Mouse (Mus musculus) embryonic facial prominence, embryonic 11.5 days (tissue): ENCODE data around the gene Crybg3. TPM values are rescaled to one million over a fixed set of nuclear protein-coding genes. Genes with fewer than 3 reads are reported as not detected.

Source experiments
- ATAC-seq: fragments of 200-750 bp; cut with Nextera tagmentation; replicated peaks from 2 replicates; pipeline ENCODE4 v1.8.0; 2017; ENCODE audit warnings: low read depth; ENCODE audit not compliant: insufficient number of reproducible peaks, low FRiP score, low TSS enrichment
- DNase-seq: peaks from one replicate; pipeline ENCODE4 v3.0.0-alpha.2; 2015; ENCODE audit warnings: low spot score
- H3K27ac ChIP-seq: fragments of 300-500 bp; sonication (generic); replicated peaks from 2 replicates; pipeline ENCODE4 v1.5.1; 2014; ENCODE audit warnings: mild to moderate bottlenecking, low read depth, low read length, control low read depth
- H3K27me3 ChIP-seq: fragments of 300-500 bp; sonication (generic); 2 replicates; pipeline ENCODE4 v1.6.1; 2014; ENCODE audit warnings: mild to moderate bottlenecking, low read length, moderate library complexity, mixed read lengths; ENCODE audit not compliant: control insufficient read depth, insufficient read depth
- H3K36me3 ChIP-seq: fragments of 300-500 bp; sonication (generic); replicated peaks from 2 replicates; pipeline ENCODE4 v1.6.1; 2014; ENCODE audit warnings: low read depth, mild to moderate bottlenecking, low read length, moderate library complexity, mixed read lengths; ENCODE audit not compliant: control insufficient read depth, insufficient read depth
- H3K4me1 ChIP-seq: fragments of 300-500 bp; sonication (generic); 2 replicates; pipeline ENCODE4 v1.6.1; 2014; ENCODE audit warnings: low read length, mixed read lengths; ENCODE audit not compliant: control insufficient read depth, insufficient read depth
- H3K4me2 ChIP-seq: fragments of 300-500 bp; sonication (generic); 2 replicates; pipeline ENCODE4 v1.6.1; 2014; ENCODE audit warnings: low read depth, mild to moderate bottlenecking, control low read depth, low read length, moderate library complexity
- H3K4me3 ChIP-seq: fragments of 300-500 bp; sonication (generic); 2 replicates; pipeline ENCODE4 v1.5.1; 2014; ENCODE audit warnings: low read depth, low read length, control low read depth
- H3K9ac ChIP-seq: fragments of 300-500 bp; sonication (generic); replicated peaks from 2 replicates; pipeline ENCODE4 v1.6.1; 2014; ENCODE audit warnings: mild to moderate bottlenecking, control low read depth, low read length
- H3K9me3 ChIP-seq: fragments of 300-500 bp; sonication (generic); replicated peaks from 2 replicates; pipeline ENCODE4 v1.6.1; 2016; ENCODE audit warnings: mild to moderate bottlenecking, low read length, inconsistent platforms, mixed read lengths; ENCODE audit not compliant: control insufficient read depth
- WGBS: fragments of 180-500 bp; shearing (Covaris S2); extraction: QIAGEN DNeasy Blood & Tissue Kit; methylation state at CpG from one replicate; pipeline ENCODE4 v1.1.7; 2014; 5-methylcytosine and 5-hydroxymethylcytosine counted together
- polyA plus RNA-seq: library from polyadenylated mRNA; unstranded; fragments of >200 nt; fragmentation: Nextera tagmentation; extraction: Ambion mirVana; gene quantifications from 2 replicates; pipeline ENCODE4 v1.2.1, GENCODE M21; 2014

Crybg3 gene
- 9.2 and 9.3 TPM in 2 replicates for polyA plus RNA-seq

DNA sequence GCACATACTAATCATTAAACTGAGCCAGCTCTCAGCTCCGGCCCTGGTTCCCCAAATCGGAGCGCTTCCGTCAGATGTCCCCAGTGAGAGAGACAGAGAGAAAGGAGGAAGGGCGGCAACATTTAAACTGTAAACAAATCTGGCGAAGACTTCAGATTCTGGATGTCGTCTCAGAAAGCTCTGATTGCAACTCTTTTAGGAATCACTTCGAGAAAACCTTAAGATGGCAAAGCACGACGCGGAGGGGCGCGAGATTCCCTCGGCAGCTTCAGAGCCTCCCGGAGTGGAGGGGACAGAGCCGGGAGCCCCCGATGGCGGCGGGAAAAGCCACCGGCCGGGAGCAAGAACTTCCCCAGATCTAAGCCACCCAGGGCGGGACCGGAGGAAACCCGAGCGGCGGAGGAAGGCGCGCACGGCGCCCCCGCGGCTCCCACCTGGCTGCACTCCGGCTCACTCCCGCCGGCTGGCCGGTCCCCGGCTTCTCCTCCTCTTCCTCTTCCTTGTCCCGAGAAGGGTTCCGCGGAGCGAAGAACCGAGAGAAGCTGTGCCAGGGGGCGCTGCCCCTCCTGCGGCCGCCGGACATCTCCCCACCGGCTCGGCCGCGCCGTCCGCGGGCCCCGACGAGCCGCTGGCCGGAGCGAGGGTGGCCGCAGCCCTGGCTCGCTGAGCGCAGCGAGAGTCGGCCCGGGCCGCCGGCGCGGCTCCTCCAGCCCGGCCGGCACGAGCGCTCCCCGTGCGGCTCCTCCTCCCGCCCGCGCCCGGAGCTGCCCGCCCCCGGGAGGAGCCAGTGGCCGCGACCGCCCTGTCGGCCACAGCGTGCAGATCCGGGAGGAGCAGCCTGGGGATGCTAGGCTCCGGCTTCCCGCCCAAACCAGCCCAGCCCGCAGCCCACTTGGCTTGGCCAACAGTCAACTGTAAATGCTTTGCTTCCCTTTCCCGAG lies at the start of gene Crybg3:
TSS of gene Crybg3 (minus strand) at position 669 of the 941 bp plus-strand sequence.
- no peaks in the 10 kb centered on the region for H3K36me3 ChIP-seq
- H3K4me3 ChIP-seq: peak within 1 kb of the TSS; percentile 76
- peak within 1 kb of the TSS; percentile 76 for H3K4me2 ChIP-seq
- WGBS: under 1% methylated on average over 62 of the region's 90 CpGs
- peak within 1 kb of the TSS; percentile 73 for H3K27ac ChIP-seq
- H3K9ac ChIP-seq: peak within 1 kb of the TSS; percentile 91
- peak; percentile 80 for DNase-seq
- H3K4me1 ChIP-seq: no peaks in the 10 kb centered on the region
- ATAC-seq: peak; percentile 94
- no peaks in the 10 kb centered on the region for H3K27me3 ChIP-seq
- no peaks in the 10 kb centered on the region for H3K9me3 ChIP-seq

DNA sequence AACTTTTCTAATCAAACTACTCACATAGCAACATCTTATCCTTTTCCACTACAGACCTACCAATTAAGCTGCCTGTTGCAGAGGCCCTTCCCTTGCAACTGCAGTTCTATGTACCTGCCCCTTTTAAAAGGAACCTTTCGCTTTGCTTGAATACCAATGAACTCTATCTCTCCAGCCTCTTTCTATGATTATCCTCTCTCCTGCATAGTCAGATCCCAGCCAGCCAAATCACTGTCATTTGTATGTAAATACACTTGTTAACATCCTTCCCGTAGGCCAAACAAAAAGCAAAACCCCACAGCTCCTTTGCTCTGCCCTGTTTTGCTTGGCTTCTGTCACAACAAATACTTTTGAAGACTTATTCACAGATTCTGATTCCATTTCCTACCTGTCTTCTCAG lies 43.0 kb upstream of the Crybg3 start:
- H3K27ac ChIP-seq: no peak overlapping the region
- H3K9ac ChIP-seq: no peak overlapping the region
- H3K9me3 ChIP-seq: no peaks in the 10 kb centered on the region
- no peaks in the 10 kb centered on the region for H3K27me3 ChIP-seq
- no peaks in the 10 kb centered on the region for H3K4me1 ChIP-seq
- no peaks in the 10 kb centered on the region for H3K36me3 ChIP-seq
- no peak overlapping the region for H3K4me2 ChIP-seq
- ATAC-seq (no peak), DNase-seq (no peak)
- H3K4me3 ChIP-seq: no peak overlapping the region
- WGBS: 38% methylated on average over 2 of the region's 2 CpGs

DNA sequence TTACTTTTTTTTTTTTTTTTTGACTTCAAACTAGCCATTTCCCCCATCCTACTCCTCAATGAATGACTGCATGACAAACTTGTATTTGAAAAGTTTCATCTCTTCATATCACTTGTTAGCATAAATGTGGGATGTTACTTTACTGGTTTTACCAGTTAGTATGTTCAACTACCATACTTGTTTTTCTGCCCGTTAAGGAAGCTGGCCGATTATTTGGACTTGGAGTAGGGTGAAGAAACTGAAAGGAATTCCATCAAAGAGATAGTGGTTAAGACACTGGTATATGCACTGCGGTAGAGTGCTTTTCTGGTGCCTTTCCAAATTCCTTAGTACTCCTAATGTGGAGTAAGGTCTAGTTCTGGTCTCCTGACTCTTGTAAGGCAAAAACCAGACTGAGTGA lies 39.2 kb upstream of the Crybg3 start:
- Histone ChIP-seq H3K4me3 (no peak overlapping the region), H3K27ac (no peak overlapping the region), H3K27me3 (no peaks in the 10 kb centered on the region), H3K4me1 (no peaks in the 10 kb centered on the region), H3K9ac (no peak overlapping the region), H3K4me2 (no peak overlapping the region), H3K36me3 (no peaks in the 10 kb centered on the region), H3K9me3 (no peaks in the 10 kb centered on the region)
- WGBS: 89% methylated on average over 3 of the region's 3 CpGs
- DNase-seq (no peak), ATAC-seq (no peak)

DNA sequence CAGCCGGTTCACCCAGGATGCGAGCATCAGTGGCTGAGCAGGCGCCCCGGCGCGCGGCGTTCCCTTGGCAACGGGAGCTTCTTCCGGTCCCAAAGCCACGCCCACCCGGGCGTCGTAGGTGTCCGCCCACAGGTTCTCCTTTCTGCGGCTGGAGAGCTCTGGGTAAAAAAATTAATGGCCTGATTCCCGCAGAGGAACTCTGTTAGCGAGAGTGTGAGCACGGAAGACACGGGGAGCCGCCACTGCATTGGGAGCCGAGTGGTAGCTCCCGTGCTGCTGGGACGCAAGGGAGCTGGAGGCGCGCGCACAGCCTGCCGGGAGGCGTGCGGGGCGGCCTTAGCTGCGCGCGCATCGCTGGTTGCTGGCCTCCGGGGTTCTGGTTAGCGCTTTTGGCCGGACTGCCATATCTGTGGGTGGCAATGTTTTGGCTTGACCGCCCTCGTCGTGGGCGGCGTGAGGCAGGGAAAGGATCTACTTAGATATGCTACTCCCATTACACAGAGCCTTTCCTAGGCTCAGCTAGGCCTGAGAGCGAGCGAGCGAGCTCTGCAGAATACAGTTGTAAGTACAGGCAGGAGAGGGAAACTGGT lies 38.4 kb upstream of the Crybg3 start, which contains the start of gene Arl6:
TSS of gene Arl6 (minus strand) at position 290 of the 590 bp plus-strand sequence.
- peak within 1 kb of the TSS; percentile 79 for H3K9ac ChIP-seq
- ATAC-seq (peak; percentile 96), DNase-seq (peak; percentile 93)
- 0% methylated on average over 46 of the region's 46 CpGs for WGBS
- H3K27me3 ChIP-seq: no peaks in the 10 kb centered on the region
- peak within 1 kb of the TSS; percentile 91 for H3K27ac ChIP-seq
- H3K9me3 ChIP-seq: no peaks in the 10 kb centered on the region
- H3K4me3 ChIP-seq: peak within 1 kb of the TSS; percentile 47
- H3K4me1 ChIP-seq: no peaks in the 10 kb centered on the region
- H3K4me2 ChIP-seq: peak within 1 kb of the TSS; percentile 45
- H3K36me3 ChIP-seq: no peaks in the 10 kb centered on the region

DNA sequence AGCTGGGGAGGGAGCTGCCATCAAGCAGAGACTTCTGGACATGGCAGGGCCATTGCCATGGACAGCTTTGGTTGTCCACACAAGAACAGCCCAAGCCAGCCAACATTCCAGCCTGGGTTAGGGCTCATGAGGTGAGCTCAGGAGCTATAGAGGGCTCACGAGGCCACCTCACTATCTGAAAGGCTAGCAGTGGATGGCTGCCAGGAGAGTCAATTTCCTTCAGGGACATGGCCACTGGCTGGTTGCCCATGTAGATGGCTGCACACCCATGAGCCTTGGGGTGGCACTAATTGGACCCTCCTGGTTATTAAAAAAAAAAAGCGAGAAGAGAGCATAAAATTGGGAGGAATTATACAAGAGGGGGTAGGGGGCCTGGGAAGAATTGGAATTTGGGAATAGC lies 33.8 kb upstream of the Crybg3 start:
- Histone ChIP-seq H3K4me2 (no peak overlapping the region), H3K27ac (no peak overlapping the region), H3K4me1 (no peaks in the 10 kb centered on the region), H3K36me3 (no peaks in the 10 kb centered on the region), H3K27me3 (no peaks in the 10 kb centered on the region), H3K9ac (no peak overlapping the region), H3K4me3 (no peak overlapping the region), H3K9me3 (no peaks in the 10 kb centered on the region)
- ATAC-seq (no peak), DNase-seq (no peak)
- 82% methylated on average over 2 of the region's 2 CpGs for WGBS

DNA sequence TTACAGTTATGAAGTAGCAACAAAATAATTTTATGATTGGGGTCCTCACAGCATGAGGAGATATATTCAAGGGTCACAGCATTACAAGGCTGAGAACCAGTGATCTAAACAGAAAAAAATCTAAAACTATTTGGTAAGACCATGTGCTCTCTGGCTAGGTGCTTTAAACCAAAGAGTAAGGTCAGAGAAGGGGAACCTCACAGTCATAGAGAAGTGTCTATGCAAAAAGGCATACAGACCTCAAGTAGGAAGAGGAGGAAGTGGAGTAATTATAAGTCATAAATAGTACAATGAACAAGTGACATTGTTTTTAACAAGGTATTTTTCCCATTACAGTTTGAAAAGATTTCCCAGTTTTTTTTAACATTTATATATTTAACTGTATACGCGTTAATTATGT lies 20.8 kb upstream of the Crybg3 start:
- WGBS: 97% methylated on average over 2 of the region's 2 CpGs

DNA sequence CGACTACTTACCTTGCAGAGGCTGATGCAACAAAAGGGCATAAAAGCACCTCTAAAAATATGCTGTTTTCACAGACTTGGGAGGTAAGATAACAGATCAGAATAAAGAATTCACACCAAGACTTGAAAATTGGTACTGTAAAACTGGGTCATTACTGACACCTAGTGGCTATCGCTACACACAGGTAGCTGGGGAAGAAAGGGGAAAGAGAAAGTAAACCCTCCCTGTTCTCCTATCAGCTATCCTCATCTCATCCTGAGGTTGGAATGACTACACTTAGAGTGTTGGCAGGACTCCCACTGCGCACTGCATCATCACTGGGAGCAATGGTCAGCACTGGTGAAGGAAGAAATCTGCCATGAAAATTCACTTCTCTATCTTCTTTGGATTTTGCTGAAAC lies 16.4 kb upstream of the Crybg3 start:
- H3K4me3 ChIP-seq: no peak overlapping the region
- DNase-seq (peak; percentile 64), ATAC-seq (0 out of 2 replicates have a peak, but pooled peaks have one; percentile 14)
- no peaks in the 10 kb centered on the region for H3K36me3 ChIP-seq
- no peaks in the 10 kb centered on the region for H3K9me3 ChIP-seq
- 46% methylated on average over 3 of the region's 3 CpGs for WGBS
- H3K9ac ChIP-seq: no peak overlapping the region
- H3K27me3 ChIP-seq: no peaks in the 10 kb centered on the region
- no peak overlapping the region for H3K4me2 ChIP-seq
- H3K27ac ChIP-seq: no peak overlapping the region
- no peaks in the 10 kb centered on the region for H3K4me1 ChIP-seq

More for the DNA sequence above, 20.8 kb upstream of the Crybg3 start:
- H3K27ac ChIP-seq: no peak overlapping the region
- no peak overlapping the region for H3K4me2 ChIP-seq
- no peak overlapping the region for H3K4me3 ChIP-seq
- ATAC-seq: no peak
- no peaks in the 10 kb centered on the region for H3K9me3 ChIP-seq
- H3K36me3 ChIP-seq: no peaks in the 10 kb centered on the region
- H3K9ac ChIP-seq: no peak overlapping the region
- H3K27me3 ChIP-seq: no peaks in the 10 kb centered on the region
- no peak for DNase-seq
- H3K4me1 ChIP-seq: no peaks in the 10 kb centered on the region

DNA sequence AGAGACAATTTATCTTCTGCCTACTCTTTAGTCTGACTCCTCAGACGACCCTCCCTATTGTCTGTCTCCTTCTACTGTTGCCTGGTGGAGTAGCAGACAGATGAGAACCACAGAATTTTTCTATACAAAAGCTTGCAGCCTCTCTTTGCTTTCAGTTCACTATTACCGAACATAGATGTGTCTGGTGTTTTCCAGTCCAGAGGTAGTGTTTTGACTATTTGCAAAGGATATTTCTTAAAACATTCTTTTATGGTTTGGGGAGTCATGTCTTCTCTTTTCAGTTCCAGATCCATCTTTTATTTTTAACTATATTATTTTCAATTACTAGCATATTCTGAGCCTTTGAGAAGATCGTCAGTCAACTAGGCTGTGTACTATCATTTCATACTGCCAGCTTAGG lies 14.9 kb upstream of the Crybg3 start:
- Histone ChIP-seq H3K4me2 (no peak overlapping the region), H3K4me3 (no peak overlapping the region), H3K27me3 (no peaks in the 10 kb centered on the region), H3K9me3 (no peaks in the 10 kb centered on the region), H3K4me1 (no peaks in the 10 kb centered on the region), H3K27ac (no peak overlapping the region), H3K36me3 (no peaks in the 10 kb centered on the region), H3K9ac (no peak overlapping the region)
- no peak for ATAC-seq
- 82% methylated on average over 3 of the region's 3 CpGs for WGBS
- DNase-seq: no peak
